Mouse (Mus musculus) heart, embryonic 15.5 days (tissue): ENCODE measurements around the gene Rgl2. TPM values are rescaled to one million over a fixed set of nuclear protein-coding genes. Genes with fewer than 3 reads are reported as not detected.
"Not testable (repeated sequence)": the region's sequence is repeated elsewhere in the genome, so short reads cannot be mapped to it uniquely, and the experiment has no call there.

Experiments used
- ATAC-seq: fragments of 200-750 bp; cut with Nextera tagmentation; replicated peaks from 2 replicates; pipeline ENCODE4 v1.8.0; 2017; ENCODE audit warnings: low read depth, moderate TSS enrichment; ENCODE audit not compliant: insufficient number of reproducible peaks, insufficient read depth, low FRiP score
- H3K27ac ChIP-seq: fragments of 300-500 bp; sonication (generic); 2 replicates; pipeline ENCODE4 v1.5.1; 2015; ENCODE audit warnings: mild to moderate bottlenecking, inconsistent platforms
- H3K27me3 ChIP-seq: fragments of 300-500 bp; sonication (generic); 2 replicates; pipeline ENCODE4 v1.6.1; 2015; ENCODE audit warnings: inconsistent platforms
- H3K36me3 ChIP-seq: fragments of 300-500 bp; sonication (generic); 2 replicates; pipeline ENCODE4 v1.6.1; 2015; ENCODE audit warnings: mild to moderate bottlenecking, inconsistent platforms
- H3K4me1 ChIP-seq: fragments of 300-500 bp; sonication (generic); replicated peaks from 2 replicates; pipeline ENCODE4 v1.6.1; 2015; ENCODE audit warnings: inconsistent platforms
- H3K4me2 ChIP-seq: fragments of 300-500 bp; sonication (generic); 2 replicates; pipeline ENCODE4 v1.6.1; 2015; ENCODE audit warnings: inconsistent platforms, mild to moderate bottlenecking, moderate library complexity
- H3K4me3 ChIP-seq: fragments of 300-500 bp; sonication (generic); 2 replicates; pipeline ENCODE4 v1.5.1; 2015; ENCODE audit warnings: mild to moderate bottlenecking, inconsistent platforms
- H3K9ac ChIP-seq: fragments of 300-500 bp; sonication (generic); 2 replicates; pipeline ENCODE4 v1.6.1; 2015; ENCODE audit warnings: mild to moderate bottlenecking, inconsistent platforms
- H3K9me3 ChIP-seq: fragments of 300-500 bp; sonication (generic); replicated peaks from 2 replicates; pipeline ENCODE4 v1.6.1; 2016; ENCODE audit warnings: inconsistent platforms
- WGBS: fragments of 180-500 bp; shearing (Covaris S2); methylation state at CpG from one replicate; pipeline ENCODE4 v1.1.7; 2015; ENCODE audit warnings: mixed read lengths; 5-methylcytosine and 5-hydroxymethylcytosine counted together
- microRNA-seq: library from miRNA; unstranded; fragments of <30 nt; microRNA quantifications from one replicate; pipeline ENCODE4, GENCODE M21; 2016
- polyA plus RNA-seq: library from polyadenylated mRNA; unstranded; fragments of >200 nt; fragmentation: Nextera tagmentation; extraction: Ambion mirVana; gene quantifications from 2 replicates; pipeline ENCODE4 v1.2.1, GENCODE M21; 2015

Rgl2 gene
- polyA plus RNA-seq, 1 experiment from 2014 or later, result 34.7 TPM

DNA sequence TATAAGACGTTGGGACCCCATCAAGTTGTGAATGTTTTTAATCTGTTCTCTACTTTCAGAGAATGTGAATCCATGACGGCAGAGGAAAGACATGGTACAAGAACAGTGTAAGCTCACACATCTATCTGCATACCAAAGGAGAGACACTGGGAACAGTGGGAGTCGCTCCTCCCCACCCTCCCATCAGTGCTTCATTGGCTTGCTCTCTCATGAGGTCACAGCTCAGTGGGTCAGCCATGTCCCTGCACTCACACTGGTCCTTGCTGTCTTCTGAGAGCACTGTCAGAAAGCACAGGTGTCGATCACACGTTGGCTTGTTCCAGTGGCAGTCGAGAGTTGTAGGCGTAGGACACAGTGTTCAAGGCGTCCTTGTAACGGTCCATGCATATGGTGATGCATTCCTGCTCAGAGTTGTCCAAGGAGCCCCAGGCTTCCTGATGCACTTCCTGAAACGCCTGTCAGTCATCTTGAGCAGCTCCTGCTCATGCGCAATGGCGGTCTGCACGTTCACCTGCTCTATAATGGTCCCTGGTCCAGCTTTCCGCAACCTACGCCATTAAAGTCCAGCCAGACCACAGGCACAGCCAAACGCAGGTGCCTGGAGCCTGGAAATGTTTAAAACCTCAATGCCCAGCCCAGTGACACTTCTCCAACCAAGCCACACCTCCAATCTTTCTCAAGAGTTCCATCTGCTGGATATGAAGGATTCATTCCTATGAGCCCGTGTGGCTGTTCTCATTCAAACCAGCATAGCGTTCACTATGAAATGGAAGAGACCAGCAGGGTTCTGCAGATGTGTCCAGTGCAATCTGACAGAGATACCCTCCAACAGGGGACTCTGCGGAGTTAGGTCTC, 51.1 kb downstream of the Rgl2 start:
- Histone ChIP-seq H3K9me3 (no peaks in the 10 kb centered on the region), H3K27ac (peak overlapping the region; percentile 77), H3K4me3 (peak overlapping the region; percentile 60), H3K4me2 (peak overlapping the region; percentile 78), H3K9ac (no peak overlapping the region), H3K36me3 (no peaks in the 10 kb centered on the region), H3K4me1 (peaks cover 27% of the 10 kb centered on the region), H3K27me3 (peaks cover 48% of the 10 kb centered on the region)
- ATAC-seq, result no peak
- WGBS, result 72% methylated on average over 19 of the region's 19 CpGs

DNA sequence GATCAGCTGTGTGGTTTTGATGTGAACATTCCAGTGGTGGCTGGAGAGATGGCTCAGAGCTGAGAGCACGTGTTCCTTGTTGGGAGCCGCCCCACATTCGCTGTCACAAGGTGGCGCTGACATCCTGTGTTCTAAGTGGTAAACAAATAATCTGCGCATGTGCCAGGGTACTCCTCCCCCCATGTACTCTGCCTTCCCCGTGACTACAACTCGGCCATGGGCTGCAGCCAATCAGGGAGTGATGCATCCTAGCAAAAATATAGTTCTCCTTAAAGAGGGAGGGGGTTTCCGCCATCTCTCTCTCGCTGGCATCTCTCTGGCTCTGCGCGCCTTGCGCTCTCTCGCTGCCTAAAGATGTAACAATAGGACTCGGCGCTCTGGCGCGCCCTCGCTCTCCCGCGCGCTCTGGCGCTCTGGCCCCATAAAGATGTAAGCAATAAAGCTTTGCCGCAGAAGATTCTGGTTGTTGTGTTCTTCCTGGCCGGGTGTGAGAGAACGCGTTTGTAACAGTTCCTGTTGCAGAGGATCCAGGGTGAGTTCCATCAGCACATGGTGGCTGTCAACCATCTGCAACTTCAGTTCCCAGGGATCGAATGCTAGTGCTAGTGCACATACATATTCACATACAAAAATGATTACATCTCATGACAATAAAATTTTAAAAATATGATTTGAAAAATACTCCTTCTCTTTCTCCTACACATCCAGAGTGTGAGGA, 52.0 kb downstream of the Rgl2 start:
- WGBS, result under 1% methylated on average over 27 of the region's 27 CpGs
- H3K9ac ChIP-seq, result peak overlapping the region; percentile 65
- not testable (repeated sequence) for H3K36me3 ChIP-seq, H3K9me3 ChIP-seq
- ATAC-seq, result peak; percentile 87
- H3K4me1 ChIP-seq, result peaks cover 27% of the 10 kb centered on the region
- H3K27me3 ChIP-seq, result peaks cover 43% of the 10 kb centered on the region
- peak overlapping the region; percentile 60 for H3K4me3 ChIP-seq
- H3K4me2 ChIP-seq, result peak overlapping the region; percentile 78
- peak overlapping the region; percentile 87 for H3K27ac ChIP-seq

DNA sequence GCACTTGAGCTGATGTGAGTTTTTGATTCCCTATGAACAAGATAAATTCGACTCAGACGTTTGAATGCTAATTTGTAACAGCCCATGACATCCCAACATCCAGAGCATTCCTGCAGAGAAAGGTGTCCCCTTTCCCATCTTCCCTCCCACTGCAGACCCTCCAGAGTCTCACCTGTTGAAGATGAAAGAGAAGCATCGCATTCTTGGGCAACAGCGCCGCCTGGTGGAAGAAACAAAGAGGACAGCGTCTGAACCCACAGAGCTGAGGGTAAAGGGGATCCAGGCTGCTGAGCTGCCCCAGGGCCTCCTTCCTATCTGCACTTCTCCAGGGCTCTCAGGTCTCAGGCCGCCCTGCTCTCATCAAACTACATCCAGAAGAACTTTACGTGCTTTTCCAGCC, 52.8 kb downstream of the Rgl2 start:
- not testable (repeated sequence) for ATAC-seq, H3K9ac ChIP-seq, H3K9me3 ChIP-seq, H3K36me3 ChIP-seq, H3K27ac ChIP-seq
- peak overlapping the region; percentile 60; the same call in 1 of the 2 replicates for H3K4me3 ChIP-seq
- 9% methylated on average over 8 of the region's 8 CpGs for WGBS
- peaks cover 27% of the 10 kb centered on the region for H3K4me1 ChIP-seq
- H3K4me2 ChIP-seq, result peak overlapping the region; percentile 78
- peaks cover 35% of the 10 kb centered on the region for H3K27me3 ChIP-seq

Small RNAs within 50 kb of the gene (microRNA-seq; reads per million reads assigned to microRNA genes)
- not detected for gene Gm27740

Other genes starting within 250 kb of the Rgl2 start
- gene Hnrnpm, start 242.7 kb upstream of the Rgl2 start, polyA plus RNA-seq, result 180 and 183 TPM in 2 replicates
- gene March2, start 210.9 kb upstream of the Rgl2 start, polyA plus RNA-seq, result 98.6 and 118 TPM in 2 replicates
- 274 and 318 TPM in 2 replicates for gene Rab11b, start 169.0 kb upstream of the Rgl2 start, polyA plus RNA-seq
- 15.4 and 20.0 TPM in 2 replicates for gene Angptl4, start 147.7 kb upstream of the Rgl2 start, polyA plus RNA-seq
- 44.1 and 52.6 TPM in 2 replicates for gene Kank3, start 119.0 kb upstream of the Rgl2 start, polyA plus RNA-seq
- 456 and 543 TPM in 2 replicates for gene Rps28, start 105.0 kb upstream of the Rgl2 start, polyA plus RNA-seq
- gene Ndufa7, start 105.0 kb upstream of the Rgl2 start, polyA plus RNA-seq, result 487 and 517 TPM in 2 replicates
- gene Cd320, start 86.5 kb upstream of the Rgl2 start, polyA plus RNA-seq, result 31.4 and 39.9 TPM in 2 replicates
- gene Gm7029, start 55.7 kb upstream of the Rgl2 start, polyA plus RNA-seq, result not detected in 2 replicates
- gene Kifc1, start 38.9 kb upstream of the Rgl2 start, polyA plus RNA-seq, result 5.3 and 7.3 TPM in 2 replicates
- 0.18 TPM in 1 of 2 replicates, not detected in the other for gene Platr17, start 24.4 kb upstream of the Rgl2 start, polyA plus RNA-seq
- gene Daxx, start 20.1 kb upstream of the Rgl2 start, polyA plus RNA-seq, result 27.1 and 36.7 TPM in 2 replicates
- 44.3 and 61.3 TPM in 2 replicates for gene Tapbp, start 13.6 kb upstream of the Rgl2 start, polyA plus RNA-seq
- gene Zbtb22, start 13.6 kb upstream of the Rgl2 start, polyA plus RNA-seq, result 11.3 and 15.3 TPM in 2 replicates
- 112 and 115 TPM in 2 replicates for gene Pfdn6, start 10.8 kb downstream of the Rgl2 start, polyA plus RNA-seq
- 16.3 and 24.1 TPM in 2 replicates for gene Wdr46, start 11.1 kb downstream of the Rgl2 start, polyA plus RNA-seq
- gene B3galt4, start 21.9 kb downstream of the Rgl2 start, polyA plus RNA-seq, result 5.1 and 6.5 TPM in 2 replicates
- gene Vps52, start 26.3 kb downstream of the Rgl2 start, polyA plus RNA-seq, result 35.5 and 44.7 TPM in 2 replicates
- 847 and 935 TPM in 2 replicates for gene Rps18, start 26.5 kb downstream of the Rgl2 start, polyA plus RNA-seq
- gene H2-K1, start 70.8 kb downstream of the Rgl2 start, polyA plus RNA-seq, result 37.4 and 80.9 TPM in 2 replicates
- 15.8 and 20.8 TPM in 2 replicates for gene Ring1, start 95.1 kb downstream of the Rgl2 start, polyA plus RNA-seq
- gene H2-Ke6, start 98.5 kb downstream of the Rgl2 start, polyA plus RNA-seq, result 47.4 and 56.2 TPM in 2 replicates
- gene Slc39a7, start 102.1 kb downstream of the Rgl2 start, polyA plus RNA-seq, result 97.8 and 133 TPM in 2 replicates
- gene Rxrb, start 102.3 kb downstream of the Rgl2 start, polyA plus RNA-seq, result 26.8 and 38.5 TPM in 2 replicates
- 1.3 and 4.6 TPM in 2 replicates for gene Col11a2, start 109.9 kb downstream of the Rgl2 start, polyA plus RNA-seq
- gene H2-Oa, start 162.8 kb downstream of the Rgl2 start, polyA plus RNA-seq, result 0.29 and 0.94 TPM in 2 replicates
- 6.0 and 13.6 TPM in 2 replicates for gene H2-DMa, start 190.0 kb downstream of the Rgl2 start, polyA plus RNA-seq
- gene Brd2, start 193.1 kb downstream of the Rgl2 start, polyA plus RNA-seq, result 59.0 and 77.7 TPM in 2 replicates
- gene H2-DMb2, start 213.8 kb downstream of the Rgl2 start, polyA plus RNA-seq, result 0.69 and 2.5 TPM in 2 replicates
- 0.34 and 3.2 TPM in 2 replicates for gene H2-DMb1, start 223.5 kb downstream of the Rgl2 start, polyA plus RNA-seq